Mouse (Mus musculus) limb, embryonic 15.5 days (tissue): ENCODE measurements around the gene Scgb1a1. TPM values are rescaled to one million over a fixed set of nuclear protein-coding genes. Genes with fewer than 3 reads are reported as not detected.

ENCODE experiments used
- ATAC-seq: fragments of 200-750 bp; cut with Nextera tagmentation; 2 replicates; pipeline ENCODE4 v1.8.0; 2017; ENCODE audit warnings: low read depth, moderate TSS enrichment; ENCODE audit not compliant: insufficient number of reproducible peaks, low FRiP score, low TSS enrichment
- H3K27ac ChIP-seq: fragments of 300-500 bp; sonication (generic); 2 replicates; pipeline ENCODE4 v1.5.1; 2015; ENCODE audit warnings: moderate library complexity, mild to moderate bottlenecking, inconsistent platforms
- H3K27me3 ChIP-seq: fragments of 300-500 bp; sonication (generic); 2 replicates; pipeline ENCODE4 v1.6.1; 2015; ENCODE audit warnings: inconsistent platforms
- H3K36me3 ChIP-seq: fragments of 300-500 bp; sonication (generic); 2 replicates; pipeline ENCODE4 v1.6.1; 2015; ENCODE audit warnings: inconsistent platforms
- H3K4me1 ChIP-seq: fragments of 300-500 bp; sonication (generic); 2 replicates; pipeline ENCODE4 v1.6.1; 2015; ENCODE audit warnings: inconsistent platforms
- H3K4me2 ChIP-seq: fragments of 300-500 bp; sonication (generic); 2 replicates; pipeline ENCODE4 v1.6.1; 2015; ENCODE audit warnings: mild to moderate bottlenecking, inconsistent platforms
- H3K4me3 ChIP-seq: fragments of 300-500 bp; sonication (generic); 2 replicates; pipeline ENCODE4 v1.5.1; 2015; ENCODE audit warnings: mild to moderate bottlenecking, inconsistent platforms
- H3K9ac ChIP-seq: fragments of 300-500 bp; sonication (generic); 2 replicates; pipeline ENCODE4 v1.6.1; 2015; ENCODE audit warnings: inconsistent platforms
- H3K9me3 ChIP-seq: fragments of 300-500 bp; sonication (generic); 2 replicates; pipeline ENCODE4 v1.6.1; 2016; ENCODE audit warnings: inconsistent platforms
- WGBS: fragments of 180-500 bp; shearing (Covaris S2); methylation state at CpG from one replicate; pipeline ENCODE4 v1.1.7; 2015; 5-methylcytosine and 5-hydroxymethylcytosine counted together
- polyA plus RNA-seq: library from polyadenylated mRNA; unstranded; fragments of >200 nt; fragmentation: Nextera tagmentation; extraction: Ambion mirVana; gene quantifications from 2 replicates; pipeline ENCODE4 v1.2.1, GENCODE M21; 2015

The Scgb1a1 gene
- polyA plus RNA-seq, 1 experiment from 2014 or later: 1.2 TPM

- Histone ChIP-seq H3K27me3 (no peaks in the 10 kb centered on the region), H3K27ac (no peak overlapping the region; the same call in 1 of the 2 replicates), H3K4me3 (no peak overlapping the region), H3K9ac (no peak overlapping the region), H3K4me2 (no peak overlapping the region), H3K4me1 (peaks cover 39% of the 10 kb centered on the region), H3K36me3 (no peaks in the 10 kb centered on the region), H3K9me3 (no peaks in the 10 kb centered on the region)
- WGBS: 64% methylated on average over 4 of the region's 4 CpGs
- no peak for ATAC-seq
Observed at GRCm38 (mm10) chr19:9074424-9074823, 13.3 kb downstream of the Scgb1a1 start.

- H3K4me2 ChIP-seq: no peak overlapping the region
Observed at GRCm38 (mm10) chr19:9073776-9074411, 13.9 kb downstream of the Scgb1a1 start.

GRCm38 (mm10) chr19:9072157-9072530 is 15.6 kb downstream of the Scgb1a1 start:
- H3K27ac ChIP-seq: peak overlapping the region; percentile 82
- no peaks in the 10 kb centered on the region for H3K9me3 ChIP-seq
- no peak overlapping the region for H3K4me2 ChIP-seq
- 76% methylated on average over 2 of the region's 2 CpGs for WGBS
- no peaks in the 10 kb centered on the region for H3K27me3 ChIP-seq
- no peak overlapping the region for H3K9ac ChIP-seq
- no peak overlapping the region for H3K4me3 ChIP-seq
- no peaks in the 10 kb centered on the region for H3K36me3 ChIP-seq
- peaks cover 41% of the 10 kb centered on the region for H3K4me1 ChIP-seq
- no peak for ATAC-seq

More at GRCm38 (mm10) chr19:9073776-9074411, 13.9 kb downstream of the Scgb1a1 start:
- Histone ChIP-seq H3K9me3 (no peaks in the 10 kb centered on the region), H3K4me1 (peaks cover 39% of the 10 kb centered on the region), H3K36me3 (no peaks in the 10 kb centered on the region), H3K27me3 (no peaks in the 10 kb centered on the region), H3K4me3 (no peak overlapping the region), H3K27ac (no peak overlapping the region; the same call in 1 of the 2 replicates), H3K9ac (no peak overlapping the region)
- no peak for ATAC-seq
- 58% methylated on average over 12 of the region's 12 CpGs for WGBS

GRCm38 (mm10) chr19:9071456-9072156 is 16.2 kb downstream of the Scgb1a1 start:
- H3K4me2 ChIP-seq: no peak overlapping the region
- whole genome bisulfite sequencing: 49% methylated on average over 7 of the region's 7 CpGs
- H3K4me1 ChIP-seq: peaks cover 44% of the 10 kb centered on the region
- ATAC-seq: peak; percentile 50; the same call in 1 of the 2 replicates
- H3K9me3 ChIP-seq: no peaks in the 10 kb centered on the region
- H3K27ac ChIP-seq: peak overlapping the region; percentile 82
- H3K4me3 ChIP-seq: no peak overlapping the region
- no peaks in the 10 kb centered on the region for H3K36me3 ChIP-seq
- no peak overlapping the region for H3K9ac ChIP-seq
- H3K27me3 ChIP-seq: no peaks in the 10 kb centered on the region

- 60% methylated on average over 2 of the region's 2 CpGs for WGBS
- Histone ChIP-seq H3K9me3 (no peaks in the 10 kb centered on the region), H3K4me1 (peaks cover 56% of the 10 kb centered on the region), H3K4me3 (no peak overlapping the region), H3K36me3 (no peaks in the 10 kb centered on the region), H3K27me3 (no peaks in the 10 kb centered on the region), H3K9ac (no peak overlapping the region), H3K4me2 (no peak overlapping the region), H3K27ac (peak overlapping the region; percentile 82)
- ATAC-seq: no peak
Observed at GRCm38 (mm10) chr19:9070316-9070715, 17.4 kb downstream of the Scgb1a1 start.

GRCm38 (mm10) chr19:9069687-9070307 is 18.0 kb downstream of the Scgb1a1 start:
- no peak overlapping the region for H3K4me2 ChIP-seq
- no peaks in the 10 kb centered on the region for H3K27me3 ChIP-seq

GRCm38 (mm10) chr19:9067292-9067691 is 20.5 kb downstream of the Scgb1a1 start:
- H3K4me3 ChIP-seq: no peak overlapping the region
- H3K27me3 ChIP-seq: no peaks in the 10 kb centered on the region
- no peak overlapping the region for H3K4me2 ChIP-seq
- H3K9me3 ChIP-seq: no peaks in the 10 kb centered on the region
- peaks cover 43% of the 10 kb centered on the region for H3K4me1 ChIP-seq
- H3K27ac ChIP-seq: no peak overlapping the region
- H3K9ac ChIP-seq: no peak overlapping the region
- WGBS: 56% methylated on average over 5 of the region's 5 CpGs
- ATAC-seq: no peak
- H3K36me3 ChIP-seq: no peaks in the 10 kb centered on the region

More at GRCm38 (mm10) chr19:9069687-9070307, 18.0 kb downstream of the Scgb1a1 start:
- Histone ChIP-seq H3K4me3 (no peak overlapping the region), H3K9ac (no peak overlapping the region), H3K27ac (peak overlapping the region; percentile 82), H3K36me3 (no peaks in the 10 kb centered on the region), H3K9me3 (no peaks in the 10 kb centered on the region), H3K4me1 (peaks cover 56% of the 10 kb centered on the region)
- no peak for ATAC-seq
- 50% methylated on average over 8 of the region's 8 CpGs for WGBS

- ATAC-seq: peak; percentile 67
- no peaks in the 10 kb centered on the region for H3K27me3 ChIP-seq
- no peaks in the 10 kb centered on the region for H3K9me3 ChIP-seq
- H3K4me2 ChIP-seq: no peak overlapping the region
- H3K36me3 ChIP-seq: no peaks in the 10 kb centered on the region
- H3K27ac ChIP-seq: peak overlapping the region; percentile 58
- WGBS: 44% methylated on average over 9 of the region's 9 CpGs
- H3K4me3 ChIP-seq: no peak overlapping the region
- no peak overlapping the region for H3K9ac ChIP-seq
- peaks cover 29% of the 10 kb centered on the region for H3K4me1 ChIP-seq
Observed at GRCm38 (mm10) chr19:9065621-9066561, 21.9 kb downstream of the Scgb1a1 start.

GRCm38 (mm10) chr19:9063831-9064230 is 23.9 kb downstream of the Scgb1a1 start:
- 88% methylated on average over 3 of the region's 3 CpGs for WGBS
- H3K27ac ChIP-seq: no peak overlapping the region
- H3K4me1 ChIP-seq: peaks cover 17% of the 10 kb centered on the region
- no peak overlapping the region for H3K4me2 ChIP-seq
- no peaks in the 10 kb centered on the region for H3K36me3 ChIP-seq
- no peaks in the 10 kb centered on the region for H3K27me3 ChIP-seq
- ATAC-seq: no peak
- no peak overlapping the region for H3K4me3 ChIP-seq
- no peak overlapping the region for H3K9ac ChIP-seq
- H3K9me3 ChIP-seq: no peaks in the 10 kb centered on the region

GRCm38 (mm10) chr19:9062822-9063221 is 24.9 kb downstream of the Scgb1a1 start:
- 94% methylated on average over 2 of the region's 2 CpGs for WGBS
- H3K27me3 ChIP-seq: no peaks in the 10 kb centered on the region
- no peak overlapping the region for H3K4me2 ChIP-seq
- no peak overlapping the region for H3K9ac ChIP-seq
- no peak overlapping the region for H3K27ac ChIP-seq
- H3K4me3 ChIP-seq: no peak overlapping the region
- H3K4me1 ChIP-seq: peaks cover 17% of the 10 kb centered on the region
- H3K36me3 ChIP-seq: no peaks in the 10 kb centered on the region
- H3K9me3 ChIP-seq: no peaks in the 10 kb centered on the region
- ATAC-seq: no peak

- no peaks in the 10 kb centered on the region for H3K27me3 ChIP-seq
- 89% methylated on average over 8 of the region's 8 CpGs for WGBS
- H3K27ac ChIP-seq: no peak overlapping the region
- ATAC-seq: no peak
- no peak overlapping the region for H3K4me2 ChIP-seq
- H3K9ac ChIP-seq: no peak overlapping the region
- no peak overlapping the region for H3K4me3 ChIP-seq
- H3K4me1 ChIP-seq: peaks cover 9% of the 10 kb centered on the region
- no peaks in the 10 kb centered on the region for H3K9me3 ChIP-seq
- H3K36me3 ChIP-seq: no peaks in the 10 kb centered on the region
Observed at GRCm38 (mm10) chr19:9061221-9061893, 26.4 kb downstream of the Scgb1a1 start.
